Mouse (Mus musculus): ENCODE measurements at regions not wholly inside any gene's neighbourhood (a gene's known extent, or its start where the extent isn't known, plus 50 kb on each side); places are given as distances from the start of the nearest gene placed in this dataset.

DNA sequence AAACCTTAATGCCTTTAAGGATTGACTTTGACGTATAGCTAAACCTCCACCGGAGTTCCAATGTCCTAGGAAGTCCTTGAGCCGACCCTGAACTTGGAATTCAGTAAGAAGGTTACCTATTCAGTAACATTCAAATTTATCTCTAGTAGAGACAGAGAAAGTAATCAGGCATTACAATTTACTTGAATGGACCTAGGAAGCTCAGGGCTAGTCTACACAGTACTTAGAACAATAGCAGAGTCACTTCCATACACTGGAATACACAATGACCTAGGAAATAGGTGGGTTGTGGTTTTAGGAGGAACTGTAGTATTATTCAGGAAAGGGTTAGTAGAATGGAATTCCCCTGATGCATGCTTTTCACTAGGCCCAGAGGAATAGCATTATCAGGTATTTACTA, 179.2 kb upstream of the Tas2r134 start:
- DNase-seq: no peak

DNA sequence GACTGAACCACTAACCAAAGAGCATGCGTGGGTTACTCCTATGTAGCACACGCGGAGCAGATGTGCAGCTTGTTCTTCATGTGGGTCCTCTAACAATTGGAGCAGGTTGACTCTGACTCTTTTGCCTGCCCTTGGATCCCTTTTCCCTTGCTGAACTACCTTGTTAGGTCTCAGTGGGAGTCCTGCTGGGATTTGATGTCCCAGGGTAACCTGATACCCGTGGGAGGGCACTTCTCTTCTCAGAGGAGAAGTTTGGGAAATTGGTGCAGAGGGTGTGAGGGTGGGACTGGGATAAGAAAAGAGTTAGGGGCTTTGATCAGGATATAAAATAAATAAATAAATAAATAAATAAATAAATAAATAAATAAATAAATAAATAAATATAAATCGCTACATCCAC, 179.7 kb upstream of the Tas2r134 start:
- no peak for DNase-seq

DNA sequence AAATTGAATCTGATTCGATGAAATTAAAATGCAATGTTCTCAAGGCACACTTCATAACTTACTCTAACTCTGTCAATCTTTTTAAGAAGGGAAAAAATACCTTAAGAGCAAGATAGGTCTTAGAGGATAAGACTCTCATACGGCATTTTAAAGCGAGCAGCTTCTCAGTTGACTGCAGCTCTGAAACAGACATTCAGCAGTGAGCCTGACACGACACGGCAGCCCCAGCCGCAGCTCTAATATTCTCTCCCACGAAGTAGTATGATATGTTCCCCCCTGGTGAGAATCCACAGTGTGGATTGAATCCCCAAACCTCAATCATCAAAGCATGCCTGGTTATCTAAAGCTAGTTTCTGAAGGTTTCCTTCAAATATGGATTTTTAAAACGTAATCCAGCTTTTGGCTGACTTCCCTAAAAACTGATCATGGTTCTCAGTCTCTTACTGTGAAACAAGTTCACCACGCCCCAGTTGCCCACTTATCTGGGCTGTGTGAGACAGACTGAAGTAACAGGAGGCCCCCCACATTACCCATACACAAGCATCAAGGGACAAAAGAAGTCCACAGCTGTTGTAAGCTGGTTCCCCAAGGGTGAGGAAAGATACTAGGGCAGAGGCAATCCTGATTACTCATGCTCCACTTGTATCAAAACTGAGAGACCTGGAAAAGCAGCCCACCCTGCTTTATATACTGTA, 182.8 kb upstream of the Tas2r134 start:
- no peak for DNase-seq

DNA sequence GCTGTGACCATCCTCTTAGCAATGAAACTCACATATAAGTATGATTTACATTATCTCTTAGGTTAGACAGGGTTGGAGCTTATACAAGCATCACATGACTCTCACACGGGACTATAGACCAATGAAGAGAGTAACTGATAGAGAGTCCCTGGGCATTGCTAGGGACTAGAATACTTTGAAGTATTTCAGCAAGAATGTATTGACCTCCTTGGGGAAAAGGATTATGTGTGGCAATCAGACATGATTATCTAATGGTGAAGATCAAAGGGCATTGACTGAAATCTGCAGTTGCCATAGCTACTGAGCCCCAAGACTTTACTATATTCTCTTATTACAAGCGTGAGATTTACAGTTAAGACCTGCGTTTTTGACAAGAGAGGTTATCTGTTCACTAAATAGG, 183.4 kb upstream of the Tas2r134 start:
- DNase-seq: no peak

DNA sequence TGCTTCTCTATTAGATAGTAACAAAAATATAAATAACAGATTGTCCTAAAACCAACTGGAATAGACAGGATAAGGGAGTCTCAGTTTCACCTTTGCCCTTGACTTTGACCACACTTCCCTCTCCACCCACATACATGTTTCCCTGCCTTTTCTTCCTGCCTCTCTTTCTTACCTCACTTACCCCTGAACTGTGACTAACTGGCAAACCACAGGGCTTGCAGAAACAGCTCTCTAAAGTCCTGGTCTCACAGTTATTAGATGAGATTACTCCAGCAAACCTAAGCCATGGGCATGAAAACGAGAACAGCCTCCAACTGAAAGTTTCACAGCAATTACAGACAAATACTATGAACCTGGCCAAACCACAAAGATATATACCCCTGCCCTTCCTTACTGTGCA, 188.3 kb upstream of the Tas2r134 start:
- DNase-seq: no peak

DNA sequence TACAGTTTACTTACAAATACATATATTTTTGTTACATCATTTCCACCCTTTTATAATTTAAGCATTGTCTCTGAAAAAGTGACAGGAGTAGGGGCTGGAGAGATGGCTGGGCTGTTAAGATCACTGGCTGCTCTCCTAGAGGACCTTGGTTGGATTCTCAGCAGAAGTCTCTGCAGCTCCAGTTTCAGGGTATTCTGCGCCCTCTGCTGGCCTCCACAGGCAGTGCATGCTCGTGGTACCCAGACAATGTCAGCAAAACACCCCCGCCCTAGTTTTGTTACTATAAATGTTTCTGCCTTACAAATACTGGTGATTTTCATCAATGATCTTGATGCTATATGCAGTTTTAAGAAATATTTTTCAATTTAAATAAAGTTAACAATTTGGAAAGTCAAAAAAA, 190.7 kb upstream of the Tas2r134 start:
- DNase-seq: peak in 1 of 2 experiments; percentile 28

DNA sequence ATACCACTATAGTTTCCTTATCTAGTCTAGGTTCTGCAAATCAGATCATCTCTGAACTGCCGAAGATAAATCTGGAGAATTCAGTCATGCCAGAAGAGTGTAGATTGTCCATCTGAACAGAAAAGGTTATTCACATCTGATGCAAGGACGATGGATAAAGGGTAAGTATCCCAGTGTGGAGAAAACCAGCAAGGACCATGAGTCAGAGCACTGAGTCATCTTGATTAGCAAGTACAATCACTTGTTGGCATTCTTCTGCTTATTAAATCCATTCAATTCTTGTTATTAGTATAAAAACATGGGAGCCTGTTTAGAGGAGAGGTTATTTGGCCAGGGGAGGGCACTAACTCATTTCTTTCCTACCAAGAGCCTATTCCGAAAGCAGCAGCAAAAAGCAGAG, 195.7 kb upstream of the Tas2r134 start:
- DNase-seq: no peak

DNA sequence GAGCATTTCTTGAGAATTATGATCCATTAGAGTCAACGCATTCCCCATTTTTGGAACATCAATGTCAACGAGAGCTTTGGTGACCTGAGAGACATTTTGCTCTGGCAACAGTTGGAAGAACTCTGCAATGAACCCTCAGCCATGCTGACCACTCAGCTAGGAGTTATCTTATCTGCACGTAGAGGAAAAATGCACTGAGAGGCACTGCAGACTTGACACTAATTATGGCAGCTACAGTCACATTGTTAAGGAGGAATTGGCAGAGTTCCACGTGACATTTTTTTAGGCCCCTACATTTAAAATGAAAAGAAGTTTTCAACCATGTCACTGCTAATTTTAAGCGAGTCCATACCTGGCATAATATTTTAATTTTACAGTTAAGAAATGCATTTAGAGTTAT, 197.6 kb upstream of the Tas2r134 start:
- no peak for DNase-seq

DNA sequence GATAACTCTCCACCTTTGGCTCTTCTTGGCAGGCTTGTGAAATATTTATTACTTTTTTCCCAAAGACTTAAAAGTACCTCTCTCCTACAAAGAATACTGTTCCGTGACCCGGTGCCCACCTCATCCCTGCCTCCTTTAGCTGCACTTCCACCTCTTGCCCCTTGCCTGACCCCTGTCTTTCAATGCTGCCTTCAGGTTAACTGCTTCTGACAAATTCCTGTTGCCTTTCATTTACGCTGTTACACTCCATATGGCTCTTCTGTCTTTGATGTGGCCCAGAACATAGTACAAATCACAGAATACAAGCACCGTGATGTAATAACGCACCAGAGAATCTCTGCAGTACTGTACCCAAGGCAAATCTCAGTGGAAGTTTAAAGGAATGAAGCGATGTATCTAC, 204.9 kb upstream of the Tas2r134 start:
- DNase-seq: no peak

DNA sequence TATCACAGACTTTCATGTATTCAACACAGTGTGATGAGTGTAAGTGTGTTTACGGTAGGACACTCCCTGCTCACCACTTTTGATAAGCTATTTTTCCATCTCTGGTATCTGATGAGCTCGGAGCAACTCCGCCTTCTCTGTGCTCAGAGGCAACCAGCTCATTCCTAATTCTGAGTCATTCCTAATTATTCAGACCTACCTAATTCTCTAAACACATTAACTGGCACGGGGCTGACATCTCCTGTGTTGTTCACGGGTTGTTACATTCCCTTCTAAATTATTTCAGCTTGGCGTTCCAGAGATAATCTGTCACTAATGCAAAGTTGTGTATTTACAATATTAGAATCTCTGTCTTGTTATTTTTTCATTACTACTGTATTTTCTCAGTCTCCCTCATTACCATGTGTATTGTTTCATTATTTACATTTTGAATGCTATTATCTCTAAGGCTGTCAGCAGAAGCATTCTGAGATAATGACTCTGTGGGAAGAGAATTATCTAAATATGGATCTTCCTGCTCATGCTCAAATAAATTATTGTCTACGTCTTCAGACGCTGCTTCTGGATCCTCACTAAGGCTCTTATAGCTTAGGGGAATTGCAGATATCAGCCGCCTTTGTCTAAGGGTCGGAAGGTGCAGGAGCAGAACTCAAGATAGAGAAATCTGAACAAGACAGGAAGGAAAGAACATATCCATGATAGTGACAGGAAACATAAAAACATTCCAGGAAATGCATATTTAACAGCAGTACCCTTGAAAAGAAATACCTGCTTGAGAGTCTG, 209.2 kb upstream of the Tas2r134 start:
- DNase-seq: no peak

DNA sequence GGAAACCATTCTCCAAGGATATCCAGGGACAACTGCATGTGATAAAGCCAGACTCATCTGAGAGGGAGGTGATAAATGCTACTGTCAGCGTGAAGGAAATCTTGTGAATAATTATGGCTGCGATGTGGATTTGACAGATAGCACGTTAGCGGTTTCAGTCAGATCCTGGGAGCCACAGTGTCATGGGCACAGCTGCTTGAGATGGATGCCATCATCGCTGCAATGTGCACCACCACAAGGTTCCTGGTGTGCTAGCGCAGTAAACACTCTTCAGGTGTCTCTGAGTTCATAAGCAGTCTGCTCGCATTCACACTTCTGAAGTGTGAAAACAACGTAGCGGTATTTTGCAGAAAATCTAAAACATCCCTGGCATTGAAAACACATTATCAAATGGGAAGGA, 238.9 kb upstream of the Tas2r134 start:
- no peak for DNase-seq

DNA sequence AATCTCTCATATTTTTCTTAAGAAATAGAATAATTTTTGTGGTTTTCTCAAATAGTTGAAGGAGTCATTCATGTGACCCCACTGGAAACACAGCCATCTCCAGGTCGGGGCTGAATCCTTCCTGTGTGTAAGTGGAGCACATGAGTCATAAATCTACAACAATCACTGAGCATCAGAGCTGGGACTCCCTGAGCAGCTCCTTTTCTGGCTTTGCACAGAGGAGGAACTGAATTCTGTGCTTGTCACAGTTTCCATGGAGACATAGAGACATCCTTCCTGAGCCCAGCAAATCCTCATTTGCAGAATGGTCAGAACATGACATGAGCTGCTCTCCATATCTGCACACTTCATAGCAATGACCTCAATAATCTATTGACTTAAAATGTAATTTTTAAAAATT, 238.2 kb upstream of the Rnd3 start:
- DNase-seq: no peak

DNA sequence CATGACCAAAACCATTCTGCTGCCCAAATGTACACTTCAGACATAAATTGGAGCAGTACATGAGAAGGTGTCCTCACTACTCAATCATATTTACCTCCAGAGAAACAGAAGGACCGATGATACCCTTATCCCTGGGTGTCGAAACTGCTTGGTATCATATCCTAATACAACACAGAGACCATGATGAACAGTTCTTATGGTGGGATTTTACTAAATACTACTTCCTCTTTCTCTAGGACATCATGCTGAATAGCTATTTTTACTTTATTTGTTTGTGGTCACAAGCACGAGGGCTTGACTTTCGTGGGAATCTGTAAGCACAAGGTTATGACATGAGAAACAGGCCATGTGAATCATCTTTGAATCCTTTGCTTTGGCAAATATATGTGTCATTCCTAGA, 227.7 kb upstream of the Rnd3 start:
- no peak for DNase-seq

DNA sequence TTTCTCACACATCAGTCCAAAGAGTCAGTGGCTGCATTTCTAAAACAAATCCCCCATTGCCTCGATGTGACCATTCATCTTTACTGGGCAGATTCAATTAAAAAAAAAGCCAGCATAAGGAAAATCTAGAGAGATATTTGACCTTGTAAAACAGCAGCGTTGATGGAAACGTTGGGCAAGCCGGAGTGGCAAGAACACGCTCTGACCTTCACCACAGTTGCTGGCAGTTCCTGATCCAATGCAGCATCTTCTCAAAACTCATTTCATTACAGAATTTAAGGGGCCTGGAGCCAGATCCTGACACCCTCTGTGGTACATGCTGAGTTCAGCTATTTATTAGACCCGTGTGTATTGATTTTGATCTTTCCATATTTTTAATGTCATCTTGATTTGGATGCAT, 225.7 kb upstream of the Rnd3 start:
- DNase-seq: no peak

DNA sequence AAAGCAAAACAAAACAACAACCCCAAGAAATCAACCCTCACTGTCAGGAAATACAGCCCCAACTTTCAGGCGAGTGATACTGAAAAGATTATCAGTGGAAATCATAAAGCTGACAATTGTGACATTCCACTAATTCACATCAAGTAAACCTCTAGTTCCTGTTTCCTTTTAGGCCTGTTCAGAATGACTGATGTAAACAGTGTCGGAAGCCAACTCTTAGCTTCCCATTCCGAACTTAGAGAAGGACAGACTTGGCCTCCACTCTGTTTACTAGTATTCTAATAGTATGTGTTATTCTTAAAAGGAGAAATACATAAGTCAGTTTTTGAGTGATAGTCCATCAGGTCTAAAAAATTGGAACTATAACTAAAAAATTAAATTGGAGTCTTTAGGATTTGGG, 223.9 kb upstream of the Rnd3 start:
- no peak for DNase-seq

DNA sequence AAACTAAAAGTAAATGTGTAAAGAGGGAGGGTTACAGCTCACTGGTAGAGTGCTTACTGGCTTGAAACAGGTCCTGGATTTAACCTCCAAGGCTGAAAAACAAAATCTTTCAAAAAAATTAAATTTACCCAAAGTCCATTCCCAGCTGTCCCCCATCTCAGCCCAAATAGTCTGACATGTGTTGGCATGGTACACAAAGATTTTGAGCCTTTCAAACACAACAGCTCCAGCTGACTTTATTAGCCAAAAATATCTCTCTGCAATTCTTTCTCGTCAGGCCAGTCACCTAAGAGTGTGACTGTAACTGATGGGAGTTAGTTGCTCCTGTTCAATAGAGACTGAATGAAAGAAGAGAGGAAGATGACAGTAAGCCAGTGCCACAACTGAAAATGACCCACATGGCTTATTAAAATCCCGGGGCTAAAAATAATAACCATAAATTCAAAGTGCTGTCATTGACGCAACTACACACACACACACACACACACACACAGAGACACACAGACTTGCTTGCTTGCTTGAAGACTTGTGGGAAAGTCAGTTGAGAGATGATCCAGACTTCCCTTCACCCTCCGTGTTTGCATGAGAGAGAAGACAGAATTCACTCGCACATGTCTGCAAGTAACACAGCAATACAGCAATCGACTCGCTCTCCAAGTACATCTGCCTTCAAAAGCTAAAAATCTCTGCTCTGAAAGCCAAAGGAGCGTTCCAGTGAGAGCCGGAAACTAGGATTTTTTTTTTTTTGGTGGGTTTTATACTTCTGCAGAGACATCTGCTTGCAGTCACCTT, 214.1 kb upstream of the Rnd3 start:
- no peak for DNase-seq

DNA sequence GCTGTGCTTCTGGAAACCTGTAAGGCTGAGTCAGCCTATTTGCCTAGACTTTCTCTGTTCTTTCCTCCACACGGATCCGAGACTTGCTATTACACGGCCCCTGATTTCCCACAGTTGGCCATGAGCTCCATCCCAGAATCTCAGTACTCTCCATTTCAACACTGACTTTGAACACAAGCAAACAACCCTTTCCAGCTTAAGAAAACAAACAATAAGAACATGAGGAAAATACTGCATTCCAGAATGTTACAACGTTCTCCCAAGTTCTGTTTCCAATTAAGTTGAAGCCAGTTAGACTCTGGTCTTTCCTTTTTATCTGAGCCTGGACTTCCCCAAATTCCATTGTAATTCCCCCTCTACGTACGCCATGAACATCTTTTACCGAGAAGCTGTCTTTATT, 206.4 kb upstream of the Rnd3 start:
- no peak for DNase-seq

DNA sequence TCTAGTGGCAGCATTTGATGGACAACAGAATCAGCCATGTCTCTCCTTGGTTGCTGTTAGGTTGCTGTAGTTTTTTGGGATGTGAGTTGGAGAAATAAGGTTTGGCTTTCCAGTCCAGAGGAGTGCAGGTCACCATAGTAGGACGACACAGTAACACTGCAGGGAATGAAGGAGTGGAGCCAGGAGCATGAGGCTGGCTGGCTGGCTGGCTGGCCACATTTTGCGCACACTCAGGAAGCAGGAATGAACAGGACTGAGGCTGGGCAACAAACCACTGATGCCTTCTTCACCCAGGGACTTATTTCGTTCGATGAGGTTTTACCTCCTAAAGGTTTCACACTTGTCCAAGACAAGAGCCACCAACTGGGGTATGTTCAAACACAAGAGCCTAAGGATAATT, 205.9 kb upstream of the Rnd3 start:
- no peak for DNase-seq

DNA sequence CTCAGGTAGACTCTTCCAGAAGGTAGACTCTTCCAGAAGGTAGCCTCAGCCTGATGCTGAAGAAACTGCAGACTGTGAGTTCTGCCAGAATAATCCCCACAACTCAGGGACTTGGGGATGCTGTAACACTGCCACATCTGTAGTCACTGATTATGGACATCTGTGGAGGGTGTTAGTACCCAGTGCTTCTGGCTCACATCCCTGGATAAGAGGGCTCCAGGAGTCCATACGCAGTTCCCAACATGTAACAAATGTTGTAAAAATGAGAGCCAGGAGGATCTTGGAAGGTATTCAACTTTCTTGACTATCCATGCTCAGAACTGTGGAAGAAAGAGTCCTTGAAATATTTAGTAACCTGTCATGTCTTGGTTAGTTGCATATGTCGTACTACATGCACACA, 200.7 kb upstream of the Rnd3 start:
- DNase-seq: no peak

DNA sequence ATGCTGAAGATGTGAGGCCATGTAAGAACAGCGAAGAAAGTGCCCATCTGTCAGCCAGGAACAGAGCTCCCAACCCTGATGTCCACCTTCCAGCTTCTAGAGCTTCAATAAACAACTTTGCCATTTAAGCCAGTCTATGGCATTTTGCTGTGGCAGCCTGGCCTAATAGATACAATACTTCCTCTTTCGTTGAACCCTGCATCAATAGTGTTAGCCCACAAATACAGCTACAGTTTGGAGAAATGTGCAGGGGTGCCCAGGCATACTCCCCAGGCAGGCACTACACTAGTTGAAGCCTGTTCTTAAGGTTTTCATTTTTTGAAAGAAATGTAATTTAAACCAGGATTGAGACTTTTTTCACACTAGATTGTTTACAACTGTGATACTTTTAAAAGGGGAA, 199.9 kb upstream of the Rnd3 start:
- DNase-seq: no peak

DNA sequence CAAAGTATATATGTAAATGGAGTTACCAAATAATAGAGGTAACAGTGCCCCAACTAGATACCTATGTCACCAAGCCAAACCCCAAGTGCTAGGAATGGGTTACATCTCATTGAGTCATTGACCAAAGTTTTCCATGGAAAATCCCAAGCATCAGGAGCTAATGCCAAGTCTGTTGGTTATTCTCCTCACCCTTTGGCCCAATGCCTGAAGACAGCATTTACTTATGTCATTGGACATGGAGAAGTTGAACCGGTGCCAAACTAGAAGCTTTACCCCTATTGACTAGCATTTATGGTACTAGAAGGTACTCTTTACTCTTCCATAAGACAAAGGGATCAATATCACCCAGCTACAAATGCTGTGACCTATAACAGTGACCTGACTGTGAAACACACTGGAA, 198.2 kb upstream of the Rnd3 start:
- DNase-seq: no peak

DNA sequence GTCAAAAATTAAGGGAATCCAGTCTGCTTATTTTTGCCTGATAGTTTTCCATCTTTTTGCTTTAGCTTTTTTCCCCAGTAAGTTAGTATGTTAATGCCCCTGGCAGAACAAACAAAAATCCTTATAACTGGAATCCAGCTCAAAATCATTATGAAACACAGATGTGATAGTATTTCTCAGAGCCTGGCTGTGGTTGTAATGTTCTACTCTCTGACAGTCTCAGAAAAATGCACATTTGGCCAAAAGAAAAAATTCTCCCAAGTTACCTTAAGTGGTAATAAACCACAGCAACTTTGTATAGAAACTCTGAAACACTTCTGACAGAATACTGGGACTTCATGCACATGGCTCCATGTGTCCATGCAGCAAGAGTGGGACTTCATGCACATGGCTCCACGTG, 193.5 kb upstream of the Rnd3 start:
- DNase-seq: no peak

DNA sequence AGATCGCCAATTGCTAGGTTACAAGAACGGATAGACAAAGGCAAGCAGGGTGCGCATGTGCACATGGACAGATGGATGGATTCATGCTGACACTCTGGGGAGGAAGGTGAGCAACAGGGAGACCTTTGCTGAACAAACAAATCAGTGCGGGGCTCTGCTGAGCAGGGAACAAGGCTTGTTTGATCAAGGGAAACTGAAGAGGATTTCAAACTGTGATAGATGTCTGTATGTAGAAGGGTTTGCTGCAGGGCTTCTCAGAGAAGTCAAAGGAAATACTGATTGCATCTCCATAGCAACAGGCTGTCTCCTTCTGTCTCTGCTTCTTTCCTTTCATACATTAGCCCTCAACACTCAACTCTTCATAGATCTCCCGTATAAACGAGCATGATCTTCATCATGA, 185.5 kb upstream of the Rnd3 start:
- no peak for DNase-seq

DNA sequence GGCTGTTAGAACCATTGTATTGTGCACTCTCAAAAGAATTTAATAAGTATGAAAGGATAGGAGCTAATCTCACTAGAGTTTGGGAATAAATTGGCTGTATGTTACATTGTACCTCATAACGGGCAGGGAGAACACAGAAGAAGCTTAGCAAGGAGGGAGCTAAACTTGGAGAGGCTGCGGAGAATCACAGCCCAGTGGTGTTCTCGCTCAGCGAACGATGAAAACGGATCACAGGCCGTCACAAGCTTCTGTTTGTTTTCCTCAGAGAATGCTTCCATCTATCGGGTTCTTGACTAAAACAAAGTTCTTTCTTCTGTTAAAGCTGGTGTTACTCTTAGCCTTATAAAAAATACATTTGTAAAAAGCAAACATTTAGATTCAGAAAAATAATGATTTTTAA, 178.2 kb upstream of the Rnd3 start:
- DNase-seq: no peak
